Mouse (Mus musculus) kidney, embryonic 15.5 days (tissue): ENCODE data around the gene Ppp1r14c. TPM values are rescaled to one million over a fixed set of nuclear protein-coding genes. Genes with fewer than 3 reads are reported as not detected.
A peak's percentile ranks its signal among the peaks of the same experiment; 100 is the strongest.

Experiments
- ATAC-seq: fragments of 200-750 bp; cut with Nextera tagmentation; replicated peaks from 2 replicates; pipeline ENCODE4 v1.8.0; 2017; ENCODE audit warnings: moderate TSS enrichment; ENCODE audit not compliant: low FRiP score
- H3K27ac ChIP-seq: fragments of 300-500 bp; sonication (generic); 2 replicates; pipeline ENCODE4 v1.5.1; 2015; ENCODE audit warnings: mild to moderate bottlenecking, inconsistent platforms
- H3K27me3 ChIP-seq: fragments of 300-500 bp; sonication (generic); 2 replicates; pipeline ENCODE4 v1.6.1; 2015; ENCODE audit warnings: inconsistent platforms
- H3K36me3 ChIP-seq: fragments of 300-500 bp; sonication (generic); 2 replicates; pipeline ENCODE4 v1.6.1; 2015; ENCODE audit warnings: inconsistent platforms
- H3K4me1 ChIP-seq: fragments of 300-500 bp; sonication (generic); 2 replicates; pipeline ENCODE4 v1.6.1; 2015; ENCODE audit warnings: inconsistent platforms
- H3K4me2 ChIP-seq: fragments of 300-500 bp; sonication (generic); 2 replicates; pipeline ENCODE4 v1.6.1; 2015; ENCODE audit warnings: moderate library complexity, mild to moderate bottlenecking, inconsistent platforms
- H3K4me3 ChIP-seq: fragments of 300-500 bp; sonication (generic); replicated peaks from 2 replicates; pipeline ENCODE4 v1.5.1; 2015; ENCODE audit warnings: mild to moderate bottlenecking, inconsistent platforms
- H3K9ac ChIP-seq: fragments of 300-500 bp; sonication (generic); 2 replicates; pipeline ENCODE4 v1.6.1; 2015; ENCODE audit warnings: mild to moderate bottlenecking, inconsistent platforms
- H3K9me3 ChIP-seq: fragments of 300-500 bp; sonication (generic); replicated peaks from 2 replicates; pipeline ENCODE4 v1.6.1; 2016; ENCODE audit warnings: inconsistent platforms
- WGBS: fragments of 180-500 bp; shearing (Covaris S2); methylation state at CpG from one replicate; pipeline ENCODE4 v1.1.7; 2015; ENCODE audit warnings: mixed read lengths; 5-methylcytosine and 5-hydroxymethylcytosine counted together
- microRNA-seq: library from miRNA; unstranded; fragments of <30 nt; microRNA quantifications from one replicate; pipeline ENCODE4, GENCODE M21; 2016
- polyA plus RNA-seq: library from polyadenylated mRNA; unstranded; fragments of >200 nt; fragmentation: Nextera tagmentation; extraction: Ambion mirVana; gene quantifications from 2 replicates; pipeline ENCODE4 v1.2.1, GENCODE M21; 2015

The Ppp1r14c gene
- polyA plus RNA-seq, 1 experiment from 2014 or later = 5.2 TPM

DNA sequence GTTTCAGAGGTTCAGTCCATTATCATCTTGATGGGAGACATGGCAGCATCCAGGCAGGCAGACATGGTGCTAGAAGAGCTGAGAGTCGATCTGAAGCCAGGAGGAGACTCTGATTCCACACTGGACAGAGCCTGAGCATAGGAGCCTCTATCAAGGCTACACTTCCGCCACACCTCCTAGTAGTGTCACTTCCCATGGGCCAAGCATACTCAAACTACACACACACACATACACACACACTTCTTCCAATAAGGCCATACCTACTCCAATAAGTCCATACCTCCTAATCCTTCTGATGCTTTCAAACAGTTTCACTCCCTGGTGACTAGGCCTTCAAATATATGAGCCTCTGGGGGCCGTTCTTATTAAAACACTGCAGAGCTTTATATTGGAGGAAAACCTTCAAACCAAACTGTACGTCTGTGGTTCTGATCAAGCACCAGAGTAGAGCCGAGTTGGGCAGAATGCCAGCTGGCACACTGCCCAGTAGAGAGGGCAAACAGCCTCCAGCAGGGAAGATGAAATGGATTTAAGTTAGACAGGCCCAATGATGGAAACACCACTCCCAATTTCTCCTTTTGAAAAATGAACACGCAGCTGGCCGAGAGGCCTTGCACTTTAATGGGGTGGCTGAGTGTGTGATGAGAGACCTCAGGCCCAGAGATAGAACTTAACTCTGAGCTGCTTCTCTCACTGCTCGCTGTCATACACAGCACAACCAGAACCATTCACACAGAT lies 141.8 kb downstream of the Ppp1r14c start:
- Histone ChIP-seq H3K27ac (no peak overlapping the region), H3K4me1 (peaks cover 8% of the 10 kb centered on the region), H3K36me3 (no peaks in the 10 kb centered on the region), H3K27me3 (no peaks in the 10 kb centered on the region), H3K9me3 (no peaks in the 10 kb centered on the region), H3K4me3 (no peak overlapping the region), H3K4me2 (no peak overlapping the region), H3K9ac (no peak overlapping the region)
- 50% methylated on average over 8 of the region's 8 CpGs for whole genome bisulfite sequencing
- ATAC-seq = peak; percentile 54; the same call in 1 of the 2 replicates

DNA sequence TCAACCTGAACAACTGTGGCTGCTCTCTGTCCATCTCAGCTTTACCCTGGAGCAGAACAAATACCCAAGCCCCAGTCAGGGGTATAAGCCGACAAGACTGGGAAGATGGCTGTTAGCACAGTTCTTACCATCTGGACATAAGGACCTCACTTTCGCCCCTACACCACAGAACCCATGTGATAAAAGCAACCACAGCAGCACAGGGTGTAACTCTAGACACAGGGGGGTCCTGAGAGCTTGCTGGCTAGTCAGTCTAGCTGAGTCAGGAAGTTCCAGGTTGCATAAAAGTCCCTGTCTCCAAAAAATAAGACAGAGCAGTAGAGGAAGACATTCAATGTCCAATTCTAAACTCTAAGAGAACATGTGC lies 142.3 kb downstream of the Ppp1r14c start:
- Histone ChIP-seq H3K9me3 (no peaks in the 10 kb centered on the region), H3K4me2 (no peak overlapping the region), H3K36me3 (no peaks in the 10 kb centered on the region), H3K4me1 (peaks cover 8% of the 10 kb centered on the region), H3K9ac (no peak overlapping the region), H3K4me3 (no peak overlapping the region), H3K27me3 (no peaks in the 10 kb centered on the region), H3K27ac (no peak overlapping the region)
- 0 out of 2 replicates have a peak, but pooled peaks have one; percentile 13 for ATAC-seq
- WGBS = 69% methylated on average over 2 of the region's 2 CpGs

DNA sequence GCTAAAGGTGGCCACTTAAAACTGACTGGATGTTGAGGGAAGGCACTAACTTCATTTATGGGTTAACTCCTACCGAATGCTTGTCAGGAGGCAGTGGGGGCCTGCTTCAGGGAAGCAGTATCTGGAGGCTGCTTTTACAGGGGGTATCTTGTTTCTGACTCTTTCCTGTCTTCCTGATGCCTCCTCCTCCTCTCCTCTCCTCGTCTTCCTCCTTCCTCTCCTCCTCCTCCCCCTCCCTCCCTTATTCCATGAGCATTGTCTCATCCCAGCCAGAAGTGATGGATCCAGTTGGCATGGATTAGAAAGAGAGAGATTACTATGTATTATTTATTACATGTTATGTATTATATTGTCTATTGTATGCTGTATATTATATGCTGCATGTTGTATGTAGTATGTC lies 142.9 kb downstream of the Ppp1r14c start:
- no peak overlapping the region for H3K4me2 ChIP-seq
- no peak for ATAC-seq

DNA sequence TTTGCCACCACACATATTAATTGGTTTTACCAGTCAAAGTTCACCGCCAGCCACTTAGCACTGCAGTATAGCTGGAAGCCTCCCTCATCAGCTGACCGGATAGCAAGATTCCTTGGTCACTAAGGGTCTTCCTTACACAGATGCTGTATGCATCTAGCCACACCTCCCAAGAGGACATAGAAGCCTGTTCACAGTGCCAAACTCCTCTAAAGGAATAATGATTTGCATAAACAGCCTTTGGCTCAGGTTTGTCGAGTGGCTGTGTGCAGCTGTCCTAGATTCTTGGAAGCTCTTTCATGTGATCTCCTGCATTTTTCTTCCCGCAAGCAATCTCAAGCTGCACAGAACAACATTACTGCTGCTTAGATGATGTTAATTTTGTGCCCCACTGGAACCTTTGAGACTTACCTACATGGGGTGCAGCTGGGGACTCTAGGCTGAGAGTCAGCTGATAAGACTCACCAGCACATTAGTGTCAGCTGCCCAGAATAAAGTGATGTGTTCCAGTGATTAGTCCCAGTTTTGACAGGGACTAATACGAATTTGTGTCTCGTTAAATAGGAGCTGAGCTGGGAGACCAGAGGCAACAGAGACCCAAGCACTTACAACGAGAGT lies 143.9 kb downstream of the Ppp1r14c start:
- H3K9ac ChIP-seq = no peak overlapping the region
- no peak overlapping the region for H3K4me3 ChIP-seq
- peaks cover 8% of the 10 kb centered on the region for H3K4me1 ChIP-seq
- no peak for ATAC-seq
- no peaks in the 10 kb centered on the region for H3K9me3 ChIP-seq
- H3K27me3 ChIP-seq = no peaks in the 10 kb centered on the region
- H3K27ac ChIP-seq = no peak overlapping the region
- no peak overlapping the region for H3K4me2 ChIP-seq
- WGBS = 73% methylated on average over 7 of the region's 7 CpGs
- no peaks in the 10 kb centered on the region for H3K36me3 ChIP-seq

More for the DNA sequence above, 142.9 kb downstream of the Ppp1r14c start:
- Histone ChIP-seq H3K27ac (no peak overlapping the region), H3K4me1 (peaks cover 8% of the 10 kb centered on the region), H3K4me3 (no peak overlapping the region), H3K27me3 (no peaks in the 10 kb centered on the region), H3K9me3 (no peaks in the 10 kb centered on the region), H3K36me3 (no peaks in the 10 kb centered on the region), H3K9ac (no peak overlapping the region)
- 26% methylated on average over 2 of the region's 2 CpGs for WGBS

DNA sequence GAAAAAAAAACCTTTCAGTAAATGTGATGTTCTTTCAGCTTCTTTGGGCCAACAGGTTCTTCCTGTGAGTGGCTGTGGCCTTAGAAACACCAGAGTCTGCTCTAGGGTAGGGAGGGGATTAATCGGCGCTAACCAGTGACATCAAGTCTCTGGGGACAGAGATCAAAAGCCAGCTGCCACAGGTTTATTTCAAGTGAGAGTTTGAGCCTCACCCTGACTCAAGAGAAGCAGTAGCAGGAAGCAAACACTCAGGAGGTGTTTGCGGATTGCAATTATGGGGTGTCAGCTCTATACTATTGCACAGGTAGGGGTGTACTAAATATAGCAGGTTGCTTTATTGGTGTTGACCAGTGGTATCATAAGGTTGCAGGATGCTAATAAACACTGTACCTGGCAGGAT lies 144.6 kb downstream of the Ppp1r14c start:
- Histone ChIP-seq H3K27ac (no peak overlapping the region), H3K27me3 (no peaks in the 10 kb centered on the region), H3K9ac (no peak overlapping the region), H3K9me3 (no peaks in the 10 kb centered on the region), H3K4me3 (no peak overlapping the region), H3K4me2 (no peak overlapping the region), H3K36me3 (no peaks in the 10 kb centered on the region), H3K4me1 (peaks cover 8% of the 10 kb centered on the region)
- ATAC-seq = no peak
- 75% methylated on average over 3 of the region's 3 CpGs for WGBS

DNA sequence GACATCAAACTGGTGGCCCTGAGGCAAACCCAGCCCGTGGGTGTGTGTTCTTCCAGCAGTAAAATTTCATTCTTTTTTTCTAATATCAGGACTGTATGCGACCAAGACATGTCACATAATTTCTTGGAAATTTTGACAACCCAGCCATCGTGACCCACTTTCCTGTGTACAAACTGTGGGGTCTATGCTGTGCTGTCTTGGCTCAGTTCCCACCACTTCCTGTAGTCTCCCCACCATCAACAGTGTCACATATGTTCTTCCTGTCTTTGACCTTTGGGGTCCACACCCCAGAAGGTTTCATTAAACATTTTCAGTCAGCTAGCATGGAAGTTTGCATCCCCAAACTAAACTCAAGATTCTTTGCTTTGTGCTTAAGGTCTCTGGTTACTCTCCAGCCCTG lies 145.5 kb downstream of the Ppp1r14c start:
- H3K4me2 ChIP-seq = no peak overlapping the region
- H3K9ac ChIP-seq = no peak overlapping the region
- no peaks in the 10 kb centered on the region for H3K36me3 ChIP-seq
- peaks cover 8% of the 10 kb centered on the region for H3K4me1 ChIP-seq
- ATAC-seq = no peak
- H3K27ac ChIP-seq = no peak overlapping the region
- H3K9me3 ChIP-seq = no peaks in the 10 kb centered on the region
- WGBS = 51% methylated on average over 3 of the region's 3 CpGs
- no peaks in the 10 kb centered on the region for H3K27me3 ChIP-seq
- H3K4me3 ChIP-seq = no peak overlapping the region

DNA sequence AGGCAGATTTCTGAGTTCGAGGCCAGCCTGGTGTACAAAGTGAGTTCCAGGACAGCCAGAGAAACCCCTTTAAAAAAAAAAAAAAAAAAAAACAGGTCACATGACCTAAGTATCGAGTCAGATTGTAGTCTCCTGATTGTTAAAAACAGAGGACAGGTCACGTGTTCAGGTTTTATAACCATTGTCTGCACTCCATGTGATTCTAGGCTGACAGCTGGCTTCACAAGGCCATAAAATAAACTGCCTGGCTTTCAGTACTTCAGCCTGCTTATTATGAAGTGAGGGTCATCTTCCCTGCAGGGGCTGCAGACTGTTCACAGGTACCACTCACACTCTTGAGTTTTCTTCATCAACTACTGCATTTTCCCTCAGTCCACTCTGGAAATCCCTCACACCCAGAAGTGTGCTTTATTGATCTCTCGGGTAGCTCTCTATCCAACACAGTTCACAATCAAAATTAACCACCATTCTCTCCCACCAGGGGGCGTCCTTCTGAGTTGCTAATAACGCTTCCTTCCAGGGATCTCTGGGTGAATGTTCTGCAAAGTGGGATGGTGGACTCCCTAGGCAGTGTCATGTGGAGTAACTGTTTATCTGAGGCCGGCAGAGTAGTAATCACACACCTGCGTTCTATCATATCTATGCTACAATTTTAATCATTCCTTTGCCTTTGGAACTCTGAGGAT lies 146.9 kb downstream of the Ppp1r14c start:
- Histone ChIP-seq H3K9me3 (no peaks in the 10 kb centered on the region), H3K27me3 (no peaks in the 10 kb centered on the region), H3K4me1 (peaks cover 5% of the 10 kb centered on the region), H3K4me2 (no peak overlapping the region), H3K27ac (no peak overlapping the region), H3K4me3 (no peak overlapping the region), H3K9ac (no peak overlapping the region), H3K36me3 (no peaks in the 10 kb centered on the region)
- 71% methylated on average over 8 of the region's 8 CpGs for WGBS
- no peak for ATAC-seq

DNA sequence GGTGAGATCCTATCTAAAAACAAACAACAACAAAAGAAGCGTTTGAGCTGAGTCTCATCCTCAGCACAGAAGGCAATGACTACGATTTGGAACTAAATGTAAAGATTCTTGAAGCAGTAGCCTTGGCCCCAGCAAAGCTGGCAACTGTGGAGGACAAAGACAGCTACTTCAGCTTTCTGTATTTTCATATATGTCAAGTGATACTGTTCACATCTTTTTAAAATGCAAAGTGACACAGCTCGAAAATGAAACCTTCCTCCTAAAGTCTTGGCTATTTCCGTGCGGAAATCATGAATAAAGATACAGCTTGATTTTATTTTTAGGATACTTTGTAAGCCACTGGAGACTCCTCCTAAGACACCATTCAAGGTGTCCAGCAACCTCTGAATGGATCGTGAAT lies 148.1 kb downstream of the Ppp1r14c start:
- no peak for ATAC-seq
- Histone ChIP-seq H3K4me2 (no peak overlapping the region), H3K9ac (no peak overlapping the region), H3K4me3 (no peak overlapping the region), H3K9me3 (no peaks in the 10 kb centered on the region), H3K4me1 (no peaks in the 10 kb centered on the region), H3K27me3 (no peaks in the 10 kb centered on the region), H3K27ac (no peak overlapping the region), H3K36me3 (no peaks in the 10 kb centered on the region)
- 79% methylated on average over 6 of the region's 6 CpGs for WGBS

Small RNA genes within 50 kb of the gene (microRNA-seq; reads per million reads assigned to microRNA genes)
- gene Gm24482 = not detected

Other genes starting within 250 kb of the Ppp1r14c start
- gene H60c, start 98.3 kb upstream of the Ppp1r14c start, polyA plus RNA-seq = 0.09 TPM in 1 of 2 replicates, not detected in the other
- 5.1 and 5.2 TPM in 2 replicates for gene Iyd, start 174.2 kb downstream of the Ppp1r14c start, polyA plus RNA-seq